Mouse (Mus musculus): ENCODE measurements at regions not wholly inside any gene's neighbourhood (a gene's known extent, or its start where the extent isn't known, plus 50 kb on each side); places are given as distances from the start of the nearest gene placed in this dataset.

GRCm38 (mm10) chr8:35217604-35218003, 548.0 kb upstream of the Gm19410 start:
- WGBS: 94% methylated on average over 11 of the region's 11 CpGs
- Histone ChIP-seq H3K36me3 (ENCODE audit: control insufficient read depth, insufficient read depth, low read length) (no peaks in the 10 kb centered on the region), H3K27ac (ENCODE audit: insufficient read depth, low read depth, low read length) (no peak overlapping the region), H3K4me1 (ENCODE audit: control insufficient read depth, insufficient read depth, insufficient read length, low read length) (no peaks in the 10 kb centered on the region), H3K4me3 (ENCODE audit: low read depth, low read length) (no peak overlapping the region), H3K27me3 (ENCODE audit: control insufficient read depth, insufficient read depth, low read length) (no peaks in the 10 kb centered on the region)
- TF ChIP-seq POLR2A (IDR thresholded peaks at IDR 0.05; ENCODE audit: low read depth, low read length) (no peak), CTCF (IDR thresholded peaks at IDR 0.05; ENCODE audit: extremely low read depth, insufficient read length, insufficient replicate concordance, low read depth, low read length) (no peak)

GRCm38 (mm10) chr8:35218327-35218726, 547.3 kb upstream of the Gm19410 start:
- 69% methylated on average over 4 of the region's 4 CpGs for WGBS
- H3K27me3 ChIP-seq (ENCODE audit: control insufficient read depth, insufficient read depth, low read length): no peaks in the 10 kb centered on the region
- no peak for TF ChIP-seq POLR2A (IDR thresholded peaks at IDR 0.05; ENCODE audit: low read depth, low read length)
- no peak for TF ChIP-seq CTCF (IDR thresholded peaks at IDR 0.05; ENCODE audit: extremely low read depth, insufficient read length, insufficient replicate concordance, low read depth, low read length)

GRCm38 (mm10) chr8:35224053-35224924, 541.3 kb upstream of the Gm19410 start:
- WGBS: 35% methylated on average over 18 of the region's 18 CpGs
- no peak overlapping the region for H3K27ac ChIP-seq (ENCODE audit: insufficient read depth, low read depth, low read length)

More at GRCm38 (mm10) chr8:35218327-35218726, 547.3 kb upstream of the Gm19410 start:
- H3K36me3 ChIP-seq (ENCODE audit: control insufficient read depth, insufficient read depth, low read length): no peaks in the 10 kb centered on the region
- H3K4me1 ChIP-seq (ENCODE audit: control insufficient read depth, insufficient read depth, insufficient read length, low read length): no peaks in the 10 kb centered on the region
- H3K27ac ChIP-seq (ENCODE audit: insufficient read depth, low read depth, low read length): no peak overlapping the region
- H3K4me3 ChIP-seq (ENCODE audit: low read depth, low read length): no peak overlapping the region

GRCm38 (mm10) chr8:35224925-35225244, 540.7 kb upstream of the Gm19410 start:
- Histone ChIP-seq H3K4me1 (ENCODE audit: control insufficient read depth, insufficient read depth, insufficient read length, low read length) (no peaks in the 10 kb centered on the region), H3K27ac (ENCODE audit: insufficient read depth, low read depth, low read length) (no peak overlapping the region), H3K36me3 (ENCODE audit: control insufficient read depth, insufficient read depth, low read length) (no peaks in the 10 kb centered on the region), H3K27me3 (ENCODE audit: control insufficient read depth, insufficient read depth, low read length) (no peaks in the 10 kb centered on the region), H3K4me3 (ENCODE audit: low read depth, low read length) (no peak overlapping the region)
- 34% methylated on average over 7 of the region's 7 CpGs for WGBS
- TF ChIP-seq POLR2A (IDR thresholded peaks at IDR 0.05; ENCODE audit: low read depth, low read length) (no peak), CTCF (IDR thresholded peaks at IDR 0.05; ENCODE audit: extremely low read depth, insufficient read length, insufficient replicate concordance, low read depth, low read length) (no peak)

More at GRCm38 (mm10) chr8:35224053-35224924, 541.3 kb upstream of the Gm19410 start:
- TF ChIP-seq CTCF (IDR thresholded peaks at IDR 0.05; ENCODE audit: extremely low read depth, insufficient read length, insufficient replicate concordance, low read depth, low read length): no peak
- no peak for TF ChIP-seq POLR2A (IDR thresholded peaks at IDR 0.05; ENCODE audit: low read depth, low read length)
- Histone ChIP-seq H3K27me3 (ENCODE audit: control insufficient read depth, insufficient read depth, low read length) (no peaks in the 10 kb centered on the region), H3K36me3 (ENCODE audit: control insufficient read depth, insufficient read depth, low read length) (no peaks in the 10 kb centered on the region), H3K4me1 (ENCODE audit: control insufficient read depth, insufficient read depth, insufficient read length, low read length) (no peaks in the 10 kb centered on the region), H3K4me3 (ENCODE audit: low read depth, low read length) (no peak overlapping the region)

GRCm38 (mm10) chr8:35227079-35227478, 538.5 kb upstream of the Gm19410 start:
- 60% methylated on average over 7 of the region's 7 CpGs for WGBS
- H3K27ac ChIP-seq (ENCODE audit: insufficient read depth, low read depth, low read length): no peak overlapping the region
- TF ChIP-seq CTCF (IDR thresholded peaks at IDR 0.05; ENCODE audit: extremely low read depth, insufficient read length, insufficient replicate concordance, low read depth, low read length) (no peak), POLR2A (IDR thresholded peaks at IDR 0.05; ENCODE audit: low read depth, low read length) (no peak)
- no peaks in the 10 kb centered on the region for H3K36me3 ChIP-seq (ENCODE audit: control insufficient read depth, insufficient read depth, low read length)
- H3K4me3 ChIP-seq (ENCODE audit: low read depth, low read length): no peak overlapping the region
- H3K4me1 ChIP-seq (ENCODE audit: control insufficient read depth, insufficient read depth, insufficient read length, low read length): no peaks in the 10 kb centered on the region
- H3K27me3 ChIP-seq (ENCODE audit: control insufficient read depth, insufficient read depth, low read length): no peaks in the 10 kb centered on the region

- H3K4me1 ChIP-seq (ENCODE audit: control insufficient read depth, insufficient read depth, insufficient read length, low read length): no peaks in the 10 kb centered on the region
- no peak for TF ChIP-seq CTCF (IDR thresholded peaks at IDR 0.05; ENCODE audit: extremely low read depth, insufficient read length, insufficient replicate concordance, low read depth, low read length)
- TF ChIP-seq POLR2A (IDR thresholded peaks at IDR 0.05; ENCODE audit: low read depth, low read length): no peak
- WGBS: 80% methylated on average over 7 of the region's 7 CpGs
Measured at GRCm38 (mm10) chr8:35228449-35228848, 537.1 kb upstream of the Gm19410 start.

GRCm38 (mm10) chr8:35233520-35234186, 531.9 kb upstream of the Gm19410 start:
- Histone ChIP-seq H3K36me3 (ENCODE audit: control insufficient read depth, insufficient read depth, low read length) (no peaks in the 10 kb centered on the region), H3K27ac (ENCODE audit: insufficient read depth, low read depth, low read length) (no peak overlapping the region), H3K27me3 (ENCODE audit: control insufficient read depth, insufficient read depth, low read length) (no peaks in the 10 kb centered on the region), H3K4me3 (ENCODE audit: low read depth, low read length) (no peak overlapping the region), H3K4me1 (ENCODE audit: control insufficient read depth, insufficient read depth, insufficient read length, low read length) (0 out of 2 replicates have a peak, but pooled peaks cover 1% of the 10 kb centered on the region)
- TF ChIP-seq POLR2A (IDR thresholded peaks at IDR 0.05; ENCODE audit: low read depth, low read length) (no peak), CTCF (IDR thresholded peaks at IDR 0.05; ENCODE audit: extremely low read depth, insufficient read length, insufficient replicate concordance, low read depth, low read length) (no peak)
- 45% methylated on average over 5 of the region's 5 CpGs for WGBS

More at GRCm38 (mm10) chr8:35228449-35228848, 537.1 kb upstream of the Gm19410 start:
- Histone ChIP-seq H3K27me3 (ENCODE audit: control insufficient read depth, insufficient read depth, low read length) (no peaks in the 10 kb centered on the region), H3K4me3 (ENCODE audit: low read depth, low read length) (no peak overlapping the region), H3K36me3 (ENCODE audit: control insufficient read depth, insufficient read depth, low read length) (no peaks in the 10 kb centered on the region), H3K27ac (ENCODE audit: insufficient read depth, low read depth, low read length) (no peak overlapping the region)
